7 mouse cellular contexts compared by ENCODE assay signal in the genomic region with DNA sequence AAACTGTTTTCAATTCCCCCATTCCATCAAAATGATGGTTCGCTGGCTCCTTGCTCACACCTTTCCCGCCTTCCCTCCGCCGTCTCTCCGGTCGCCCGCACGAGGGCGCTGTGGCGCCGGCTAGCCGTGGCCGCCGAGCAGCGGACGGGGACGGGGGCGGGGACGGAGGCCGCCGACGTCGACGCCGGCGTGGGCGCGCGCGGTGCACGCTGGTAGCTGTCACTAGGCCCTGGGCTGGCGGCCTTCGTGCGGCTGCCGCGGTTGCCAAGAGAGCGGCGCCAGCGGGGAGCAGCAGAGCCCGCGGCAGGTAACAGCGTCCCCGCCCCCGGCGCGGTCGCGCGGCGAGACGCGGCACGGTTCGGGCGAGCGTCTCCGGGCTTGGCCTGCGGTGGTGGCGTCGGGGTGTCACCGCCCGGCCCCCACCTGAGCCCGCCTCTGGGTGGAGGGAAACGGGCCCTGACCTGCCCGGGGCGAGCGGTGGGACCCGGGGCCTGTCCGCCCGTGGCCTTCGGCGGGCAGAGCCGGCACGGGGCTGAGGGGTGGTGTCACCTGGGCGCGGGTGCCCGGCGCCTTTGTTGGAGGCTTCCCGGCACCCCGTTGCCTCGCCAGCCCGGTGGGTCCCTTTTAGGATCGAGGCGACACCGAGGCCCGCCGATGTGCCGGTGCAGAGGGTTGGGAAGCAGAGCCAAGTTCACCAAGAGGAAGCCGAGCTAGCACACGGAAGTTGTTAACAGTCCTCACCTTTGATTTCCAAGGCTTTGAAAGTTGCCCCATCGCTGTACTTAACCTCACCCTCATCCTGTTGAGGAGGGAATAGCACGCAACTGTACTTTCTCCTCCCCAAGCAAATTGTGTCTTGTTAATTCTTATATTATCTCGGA. TPM values are rescaled to one million over a fixed set of nuclear protein-coding genes. Genes with fewer than 3 reads are reported as not detected.
A peak's percentile ranks its signal among the peaks of the same experiment; 100 is the strongest.
DNase-seq lines count a peak whose midpoint lies in the region; ATAC-seq lines count a peak whose summit lies in the region.

Dop1a (plus strand) TSS at position 165 of the 881 bp plus-strand sequence.

- no peaks in the 10 kb centered on the region for H3K36me3 ChIP-seq in intestine, embryonic 16.5 days (ENCODE audit: control insufficient read depth, insufficient read depth, low read length)
- no peaks in the 10 kb centered on the region for H3K36me3 ChIP-seq in limb, embryonic 10.5 days
- no peaks in the 10 kb centered on the region for H3K36me3 ChIP-seq in midbrain, embryonic 13.5 days

- DNase-seq in adrenal gland, adult 8-10 months: peak; percentile 78
- DNase-seq in embryo, embryonic 11.5 days (ENCODE audit: low read depth, low spot score): peak; percentile 84
- peak; percentile 83 to 85 for DNase-seq in gastrocnemius, postnatal 36 days
- peak; percentile 93 for DNase-seq in limb, embryonic 10.5 days (ENCODE audit: low spot score)
- DNase-seq in spleen, adult 12 weeks (ENCODE audit: low spot score): peak; percentile 82

- H3K4me2 ChIP-seq in intestine, embryonic 16.5 days (ENCODE audit: low read depth, low read length): peak within 1 kb of the TSS; percentile 67
- H3K4me2 ChIP-seq in midbrain, embryonic 13.5 days (replicated peaks): peak within 1 kb of the TSS; percentile 72

- peak within 1 kb of the TSS; percentile 87 for H3K4me3 ChIP-seq in intestine, embryonic 16.5 days (ENCODE audit: low read length)
- H3K4me3 ChIP-seq in limb, embryonic 10.5 days: peak within 1 kb of the TSS; percentile 80
- peak within 1 kb of the TSS; percentile 90 for H3K4me3 ChIP-seq in midbrain, embryonic 13.5 days (replicated peaks)

- peak within 1 kb of the TSS; percentile 95 for H3K9ac ChIP-seq in intestine, embryonic 16.5 days (ENCODE audit: low read depth, low read length)
- peak within 1 kb of the TSS; percentile 93 for H3K9ac ChIP-seq in midbrain, embryonic 13.5 days (replicated peaks)

- no peaks in the 10 kb centered on the region for H3K27me3 ChIP-seq in intestine, embryonic 16.5 days (replicated peaks; ENCODE audit: control insufficient read depth, insufficient read depth, low read length)
- peaks cover 17% of the 10 kb centered on the region for H3K27me3 ChIP-seq in limb, embryonic 10.5 days (ENCODE audit: low read depth, poor library complexity, severe bottlenecking)
- H3K27me3 ChIP-seq in midbrain, embryonic 13.5 days: peaks cover 11% of the 10 kb centered on the region

- intact Hi-C loops in gastrocnemius, postnatal 36 days (cut with DNase I): loop anchor here (5.0 kb wide), 1 partner anchor 105 kb away; the partner anchor contains the start of genes Pgm3 and Rwdd2a

- ATAC-seq in intestine, embryonic 16.5 days: peak; percentile 95
- ATAC-seq in midbrain, embryonic 13.5 days: peak; percentile 95

- no peaks in the 10 kb centered on the region for H3K9me3 ChIP-seq in intestine, embryonic 16.5 days (ENCODE audit: control insufficient read depth, low read length)
- no peaks in the 10 kb centered on the region for H3K9me3 ChIP-seq in limb, embryonic 10.5 days (replicated peaks)
- no peaks in the 10 kb centered on the region for H3K9me3 ChIP-seq in midbrain, embryonic 13.5 days

- peaks cover 5% of the 10 kb centered on the region; the same call in 1 of the 2 replicates for H3K4me1 ChIP-seq in intestine, embryonic 16.5 days (ENCODE audit: control insufficient read depth, insufficient read depth, low read length)
- peaks cover 4% of the 10 kb centered on the region; the same call in 1 of the 2 replicates for H3K4me1 ChIP-seq in limb, embryonic 10.5 days
- H3K4me1 ChIP-seq in midbrain, embryonic 13.5 days (replicated peaks): peaks cover 21% of the 10 kb centered on the region

- under 1% methylated on average over 87 of the region's 93 CpGs for WGBS in intestine, embryonic 16.5 days
- under 1% methylated on average over 92 of the region's 93 CpGs for WGBS in limb, embryonic 10.5 days
- under 1% methylated on average over 77 of the region's 93 CpGs for WGBS in midbrain, embryonic 13.5 days

- peak within 1 kb of the TSS; percentile 94 for H3K27ac ChIP-seq in intestine, embryonic 16.5 days (ENCODE audit: low read length)
- peak within 1 kb of the TSS; percentile 86 for H3K27ac ChIP-seq in limb, embryonic 10.5 days
- peak within 1 kb of the TSS; percentile 85 for H3K27ac ChIP-seq in midbrain, embryonic 13.5 days

RNA-seq across cellular contexts. Expression of gene Dop1a, which starts in this region (rescaled TPM):
- total RNA-seq in adrenal gland, adult 8-10 months (2022): 10 to 100 TPM; 24.8 to 43.2 (median 32.0) TPM
- total RNA-seq in gastrocnemius, postnatal 36 days (2021): 10 to 100 TPM in 1 of 2 experiments, 1 to 10 TPM in 1; 9.1 to 10.1 TPM
- 9.9 and 10.5 TPM in 2 replicates for polyA plus RNA-seq in intestine, embryonic 16.5 days (2015; fragmentation: Nextera tagmentation; extraction: Ambion mirVana)
- polyA plus RNA-seq in limb, embryonic 10.5 days (2016; fragmentation: Nextera tagmentation; extraction: Ambion mirVana): 8.4 and 10.6 TPM in 2 replicates
- 32.1 and 36.8 TPM in 2 replicates for polyA plus RNA-seq in midbrain, embryonic 13.5 days (2015; fragmentation: Nextera tagmentation; extraction: Ambion mirVana)

Comparison
In these comparisons a context has a peak if more than half of its experiments do, and no peak if none do; other contexts are left out.
1. Peak in every context shown above with its lines: DNase-seq, ATAC-seq, H3K4me3 ChIP-seq and H3K27ac ChIP-seq.